Mouse (Mus musculus): ENCODE measurements around the gene Cldnd1.

Cldnd1 gene

GRCm38 (mm10) chr16:58708601-58709475 lies 18.9 kb upstream of the Cldnd1 start:
- DNase-seq (ENCODE audit: low read depth), result no peak

GRCm38 (mm10) chr16:58709536-58709935 lies 18.2 kb upstream of the Cldnd1 start:
- DNase-seq (ENCODE audit: low read depth), result no peak

GRCm38 (mm10) chr16:58712221-58712620 lies 15.5 kb upstream of the Cldnd1 start:
- no peak for DNase-seq (ENCODE audit: low read depth)

GRCm38 (mm10) chr16:58713128-58713527 lies 14.6 kb upstream of the Cldnd1 start:
- DNase-seq (ENCODE audit: low read depth), result no peak

GRCm38 (mm10) chr16:58715018-58715417 lies 12.7 kb upstream of the Cldnd1 start:
- DNase-seq (ENCODE audit: low read depth), result no peak

GRCm38 (mm10) chr16:58718666-58719120 lies 9.0 kb upstream of the Cldnd1 start, which contains the start of gene Gpr15:
TSS of gene Gpr15 (minus strand) at chr16:58719070.
- no peak for DNase-seq (ENCODE audit: low read depth)

- no peak for DNase-seq (ENCODE audit: low read depth)
Observed at GRCm38 (mm10) chr16:58722292-58722691, 5.4 kb upstream of the Cldnd1 start.

GRCm38 (mm10) chr16:58726680-58727476 lies 832 bp upstream of the Cldnd1 start:
- no peak for DNase-seq (ENCODE audit: low read depth)

- peak; percentile 21 for DNase-seq (ENCODE audit: low read depth)
Observed at GRCm38 (mm10) chr16:58728176-58728671, 514 bp downstream of the Cldnd1 start.

- DNase-seq (ENCODE audit: low read depth), result no peak
Observed at GRCm38 (mm10) chr16:58738205-58738604, 10.5 kb downstream of the Cldnd1 start.

GRCm38 (mm10) chr16:58738800-58739199 lies 11.1 kb downstream of the Cldnd1 start:
- DNase-seq (ENCODE audit: low read depth), result peak; percentile 47

- no peak for DNase-seq (ENCODE audit: low read depth)
Observed at GRCm38 (mm10) chr16:58740751-58741150, 13.0 kb downstream of the Cldnd1 start.

GRCm38 (mm10) chr16:58746715-58747114 lies 19.0 kb downstream of the Cldnd1 start:
- no peak for DNase-seq (ENCODE audit: low read depth)

- no peak for DNase-seq (ENCODE audit: low read depth)
Observed at GRCm38 (mm10) chr16:58751314-58751713, 23.6 kb downstream of the Cldnd1 start.

- no peak for DNase-seq (ENCODE audit: low read depth)
Observed at GRCm38 (mm10) chr16:58756191-58756590, 28.5 kb downstream of the Cldnd1 start.

GRCm38 (mm10) chr16:58763076-58763475 lies 35.4 kb downstream of the Cldnd1 start, which contains the start of gene Olfr172:
TSS of gene Olfr172 (minus strand) at chr16:58763176.
- no peak for DNase-seq (ENCODE audit: low read depth)

Data from c-Kit-positive CD71-positive TER-119-negative erythroid progenitor cells, embryonic 14.5 days (primary cell).